Mouse (Mus musculus) layer of hippocampus, postnatal 36 days (tissue): ENCODE measurements around the gene Capn8. TPM values are rescaled to one million over a fixed set of nuclear protein-coding genes. Genes with fewer than 3 reads are reported as not detected.

Experiments
- DNase-seq, 2 experiments: peaks; one replicate each; pipeline ENCODE4 v3.0.0; 2022
- total RNA-seq, 2 experiments: library from RNA; stranded (reverse); gene quantifications; 2 replicates each; pipeline ENCODE4 v1.2.3; 2021

Gene Capn8
- total RNA-seq: not detected

GRCm38 (mm10) chr1:182564408-182565120, at the start of gene Capn8:
Gene Capn8, plus strand, starts transcription at chr1:182565007.
- DNase-seq: no peak

GRCm38 (mm10) chr1:182516758-182517676, 47.8 kb upstream of the Capn8 start, which contains the start of gene Capn2:
Gene Capn2, minus strand, starts transcription at chr1:182517608.
- DNase-seq: peak; percentile 77 to 81

GRCm38 (mm10) chr1:182517677-182518011, 47.2 kb upstream of the Capn8 start:
- no peak for DNase-seq

GRCm38 (mm10) chr1:182518143-182518680, 46.6 kb upstream of the Capn8 start:
- DNase-seq: no peak

- DNase-seq: no peak
Observed at GRCm38 (mm10) chr1:182518811-182519210, 46.0 kb upstream of the Capn8 start.

- no peak for DNase-seq
Observed at GRCm38 (mm10) chr1:182519341-182519740, 45.5 kb upstream of the Capn8 start.

- DNase-seq: no peak
Observed at GRCm38 (mm10) chr1:182520091-182520937, 44.5 kb upstream of the Capn8 start.

- DNase-seq: no peak
Observed at GRCm38 (mm10) chr1:182520938-182521500, 43.8 kb upstream of the Capn8 start.

GRCm38 (mm10) chr1:182522961-182523360, 41.8 kb upstream of the Capn8 start:
- no peak for DNase-seq

GRCm38 (mm10) chr1:182523692-182524091, 41.1 kb upstream of the Capn8 start:
- no peak for DNase-seq

- DNase-seq: no peak
Observed at GRCm38 (mm10) chr1:182525601-182526000, 39.2 kb upstream of the Capn8 start.

GRCm38 (mm10) chr1:182527261-182527766, 37.5 kb upstream of the Capn8 start:
- no peak for DNase-seq

GRCm38 (mm10) chr1:182527921-182528858, 36.6 kb upstream of the Capn8 start:
- no peak for DNase-seq

- no peak for DNase-seq
Observed at GRCm38 (mm10) chr1:182533583-182533982, 31.2 kb upstream of the Capn8 start.

- DNase-seq: no peak
Observed at GRCm38 (mm10) chr1:182535080-182535481, 29.7 kb upstream of the Capn8 start.

GRCm38 (mm10) chr1:182539023-182539940, 25.5 kb upstream of the Capn8 start:
- DNase-seq: peak; percentile 57 to 70

GRCm38 (mm10) chr1:182542110-182542509, 22.7 kb upstream of the Capn8 start:
- no peak for DNase-seq

- DNase-seq: no peak
Observed at GRCm38 (mm10) chr1:182543136-182543535, 21.7 kb upstream of the Capn8 start.

GRCm38 (mm10) chr1:182543906-182544305, 20.9 kb upstream of the Capn8 start:
- no peak for DNase-seq
